Mouse (Mus musculus): ENCODE measurements around the gene Cd38.

Gene Cd38

DNA sequence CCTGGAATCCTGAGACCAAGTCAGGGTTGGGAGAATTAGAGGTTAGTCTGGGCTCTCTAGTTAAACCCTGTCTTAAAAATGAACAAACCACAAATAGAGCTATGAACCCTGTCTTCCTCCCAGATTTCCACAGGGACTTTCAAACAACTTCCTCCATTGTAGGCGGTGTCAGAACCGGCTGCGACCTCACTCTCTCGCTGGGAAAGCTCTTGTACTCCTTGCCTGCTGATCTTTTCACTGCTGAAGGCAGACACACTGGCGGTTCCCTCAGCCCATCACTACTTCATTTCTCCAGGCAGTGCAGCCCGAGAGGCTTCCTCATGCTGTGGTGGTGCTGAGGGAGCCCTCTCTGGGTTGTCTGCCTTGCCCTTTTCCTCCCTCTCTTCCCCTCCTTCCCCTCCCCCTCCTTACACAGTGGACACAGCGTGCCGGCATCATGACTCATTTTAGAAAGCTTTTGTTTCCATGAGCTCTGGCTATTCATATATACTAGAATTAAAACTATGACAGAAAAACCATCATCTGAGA is 80.5 kb downstream of the Cd38 start:
- no peak for DNase-seq

DNA sequence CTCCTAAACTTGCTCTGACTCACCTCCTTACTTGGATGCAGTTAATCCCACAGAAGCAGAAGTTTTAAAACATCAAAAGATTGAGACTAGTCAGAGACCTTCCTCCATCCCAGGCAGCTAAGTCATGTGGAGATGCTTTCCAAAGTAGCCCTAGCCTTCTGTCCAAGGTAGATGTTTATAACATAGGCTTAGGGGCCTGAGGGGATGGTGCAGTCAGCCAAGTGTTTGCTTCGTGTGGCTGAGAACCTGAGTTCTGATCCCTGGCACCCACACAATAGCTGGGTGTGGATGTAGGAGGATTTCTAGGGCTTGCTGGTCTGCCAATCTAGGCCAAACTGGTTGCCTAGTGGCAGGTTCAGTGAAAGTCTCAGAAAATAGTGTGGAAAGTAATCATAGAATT is 84.9 kb downstream of the Cd38 start:
- no peak for DNase-seq

DNA sequence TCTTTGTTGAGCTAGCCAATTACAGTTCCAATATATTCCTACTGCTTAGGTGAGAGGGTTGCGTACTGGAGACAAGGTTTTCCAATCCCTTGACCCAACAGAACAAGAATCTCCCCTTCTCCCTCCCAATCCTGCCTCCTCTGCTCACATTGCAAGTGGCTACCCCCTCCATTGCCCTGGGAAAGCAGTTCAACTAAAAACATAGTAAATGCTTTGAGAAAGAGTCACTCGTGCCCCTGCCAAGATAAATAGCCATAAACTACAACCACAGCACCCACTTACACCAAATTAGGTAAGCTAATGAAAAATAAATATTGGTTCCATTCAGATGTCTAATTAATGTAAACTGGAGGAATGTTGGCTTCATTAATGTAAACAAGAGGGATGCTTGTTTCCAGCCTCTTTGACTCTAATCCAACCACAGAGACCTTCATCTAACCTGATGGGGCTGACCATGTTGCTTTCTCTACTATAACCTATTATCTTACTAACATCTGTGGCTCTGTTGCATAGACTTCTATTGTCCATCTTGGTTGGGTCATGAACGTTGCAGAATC is 91.6 kb downstream of the Cd38 start:
- DNase-seq = no peak

DNA sequence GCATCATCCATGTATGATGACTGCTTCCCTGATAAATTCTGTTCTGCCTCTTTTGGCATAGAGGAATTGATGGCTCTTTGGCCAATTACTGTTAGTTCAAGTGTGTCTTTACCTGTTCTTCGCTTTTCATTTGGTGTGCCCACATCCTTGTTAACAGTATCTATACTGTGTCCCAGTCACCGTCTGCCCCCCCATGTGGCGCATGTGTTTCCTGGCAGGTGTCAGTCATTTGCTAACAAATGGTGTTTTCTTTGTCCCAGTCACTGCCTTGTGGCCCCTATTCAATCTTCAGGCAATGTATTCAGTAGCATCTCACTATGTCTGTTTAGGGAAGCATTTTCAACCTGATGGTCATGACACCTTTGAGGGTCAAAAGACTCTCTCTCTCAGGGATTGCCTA is 92.7 kb downstream of the Cd38 start:
- no peak for DNase-seq
